Mouse (Mus musculus) layer of hippocampus, adult 8-10 months (tissue): ENCODE results near the gene Dynlt1f. TPM values are rescaled to one million over a fixed set of nuclear protein-coding genes. Genes with fewer than 3 reads are reported as not detected.
"Not testable (repeated sequence)": the region's sequence is repeated elsewhere in the genome, so short reads cannot be mapped to it uniquely, and the experiment has no call there.

Experiments used
- DNase-seq, 2 experiments: peaks; one replicate each; pipeline ENCODE4 v3.0.0; 2022; ENCODE audit warnings: low spot score in 2 of 2
- total RNA-seq, 4 experiments: library from RNA; stranded (reverse); gene quantifications; 2 replicates each; pipeline ENCODE4 v1.2.4; 2022

The Dynlt1f gene
- total RNA-seq, 4 experiments from 2014 or later: 19.8 to 34.2 (median 27.3) TPM

DNA sequence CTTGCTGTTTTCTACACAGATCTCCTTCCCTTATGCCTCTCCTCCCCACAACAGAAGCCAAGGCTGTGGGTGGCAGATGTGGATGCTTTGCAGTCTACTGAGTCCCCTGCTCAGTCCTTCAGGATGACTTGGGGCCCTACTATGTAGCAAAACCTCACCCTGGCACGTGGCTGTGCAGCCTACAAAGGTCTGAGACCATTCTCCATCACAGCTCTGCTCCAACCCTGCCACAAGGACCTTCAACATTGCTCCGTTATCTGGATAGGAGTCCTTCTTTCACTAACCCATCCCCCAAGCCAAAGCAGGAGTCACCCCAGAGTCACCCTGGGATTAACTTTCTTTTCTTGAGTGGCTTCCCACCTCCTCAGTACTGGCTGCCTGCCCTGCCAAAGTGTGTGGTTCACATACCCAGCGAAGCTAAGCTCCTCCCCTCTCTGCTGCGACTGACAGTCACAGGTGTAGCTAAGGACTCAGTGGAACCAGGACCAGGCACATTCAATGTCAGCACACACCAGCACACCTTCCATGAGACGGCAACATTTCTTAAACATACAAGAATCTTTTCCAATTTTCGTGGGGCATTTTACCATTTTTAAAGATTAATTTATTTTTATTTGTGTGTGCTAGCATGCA lies 30.7 kb downstream of the Dynlt1f start:
- DNase-seq: not testable (repeated sequence)

DNA sequence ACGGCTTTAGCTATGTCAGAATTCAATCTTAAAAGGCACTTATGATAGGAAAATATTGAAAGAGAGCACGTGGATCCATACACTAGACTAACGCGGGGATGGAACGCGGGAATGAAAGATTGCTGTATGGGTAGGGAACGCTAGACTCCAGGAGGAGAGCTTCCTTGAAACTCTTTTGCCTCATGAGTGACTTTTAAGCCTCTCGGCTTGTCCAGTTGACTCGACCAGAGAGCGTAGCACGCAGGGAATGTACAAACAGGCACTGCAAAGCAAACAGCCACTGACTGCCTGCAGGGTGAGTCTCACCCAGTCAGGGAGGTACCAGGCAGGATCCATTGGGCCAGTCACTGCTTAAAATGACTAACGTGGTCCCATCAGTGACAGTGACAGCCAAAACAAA lies 33.7 kb downstream of the Dynlt1f start:
- DNase-seq: not testable (repeated sequence)

DNA sequence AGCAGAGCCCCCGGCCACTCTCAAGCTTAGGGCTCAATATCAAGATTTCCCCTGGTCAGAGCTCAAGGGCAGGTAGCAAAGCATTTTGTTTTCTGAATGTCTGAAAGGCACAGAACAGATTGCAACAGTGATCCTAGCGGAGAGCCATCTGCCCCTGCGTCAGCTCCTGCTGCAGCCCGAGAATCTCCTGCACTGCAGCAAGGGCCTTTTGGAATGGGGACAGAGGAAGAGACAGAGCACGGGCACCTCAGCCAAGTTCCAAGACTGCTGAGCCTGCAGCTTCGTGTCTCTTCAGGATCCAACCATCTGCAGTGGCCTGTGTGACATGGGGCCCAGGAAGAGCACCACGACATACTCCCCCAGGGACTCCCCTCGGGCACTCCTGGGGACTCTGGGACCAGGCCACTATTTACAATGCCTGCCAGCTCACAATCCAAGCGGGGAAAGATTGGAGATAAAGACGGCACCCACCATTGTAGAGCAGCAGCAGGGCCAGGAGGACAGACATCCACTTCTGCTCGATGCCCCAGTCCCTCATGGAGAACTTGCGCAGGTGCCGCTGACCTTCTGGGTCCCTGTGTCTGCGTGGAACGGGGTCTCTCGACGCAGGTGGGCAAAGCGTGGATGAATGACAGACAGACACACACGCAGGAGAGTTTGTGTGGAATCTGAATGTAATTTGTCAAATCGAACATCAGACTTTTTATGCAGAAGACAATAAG lies 34.8 kb downstream of the Dynlt1f start:
- DNase-seq: not testable (repeated sequence)

DNA sequence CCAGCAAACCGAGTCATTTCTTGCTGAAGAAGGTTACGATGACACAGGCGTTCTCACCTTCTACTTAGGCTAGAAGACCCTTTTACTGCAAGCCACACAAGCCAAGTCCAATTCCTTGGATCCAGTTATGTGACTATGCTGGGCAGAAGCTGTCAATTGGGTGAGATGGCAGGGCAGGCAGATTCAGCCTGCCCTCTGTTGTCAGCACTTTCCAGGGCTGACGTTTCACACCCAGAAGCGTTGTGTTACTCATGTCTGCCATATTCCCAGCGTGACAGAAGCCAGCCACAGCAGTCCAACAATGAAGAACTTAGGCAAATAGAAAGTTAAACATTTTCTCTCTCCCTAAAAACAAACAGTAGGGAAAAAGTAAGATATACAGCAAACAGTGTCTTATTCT lies 35.7 kb downstream of the Dynlt1f start:
- not testable (repeated sequence) for DNase-seq

GRCm38 (mm10) chr17:6619271-6619670 lies 36.4 kb downstream of the Dynlt1f start:
- DNase-seq: not testable (repeated sequence)

DNA sequence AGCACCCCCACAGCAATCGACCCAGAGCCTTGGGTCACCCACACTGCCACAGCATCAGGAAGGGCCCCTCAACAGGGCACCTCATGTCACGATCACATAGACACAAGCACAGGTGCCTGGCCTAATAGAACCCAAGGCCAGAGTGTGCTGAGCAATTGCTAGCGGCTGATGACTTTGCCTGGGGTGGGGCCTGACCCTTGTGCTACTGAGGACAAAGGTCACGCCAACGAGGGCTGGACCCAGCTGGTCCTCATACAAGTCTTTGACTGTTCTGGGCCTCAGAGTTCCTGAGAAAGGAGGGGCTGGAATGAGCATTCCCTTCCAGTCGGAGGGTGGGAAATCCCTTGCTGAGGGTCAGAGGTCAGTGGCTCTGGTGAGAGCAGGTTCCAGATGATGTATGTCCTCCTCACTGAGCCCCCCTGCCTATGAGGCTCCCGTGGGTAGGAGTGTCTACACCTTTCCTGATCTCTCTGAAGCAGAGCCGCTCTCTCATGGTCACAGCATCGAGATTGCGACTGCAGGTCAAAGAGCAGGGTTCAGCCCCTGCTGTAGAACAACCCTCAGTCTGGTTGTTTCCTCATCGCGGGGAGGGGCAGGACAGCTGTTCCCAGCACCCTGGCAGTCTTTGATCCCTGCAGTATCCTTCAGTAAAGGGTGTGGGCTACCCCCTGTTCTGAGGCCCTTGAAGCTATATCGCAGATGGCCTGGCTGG lies 37.9 kb downstream of the Dynlt1f start:
- DNase-seq: not testable (repeated sequence)

DNA sequence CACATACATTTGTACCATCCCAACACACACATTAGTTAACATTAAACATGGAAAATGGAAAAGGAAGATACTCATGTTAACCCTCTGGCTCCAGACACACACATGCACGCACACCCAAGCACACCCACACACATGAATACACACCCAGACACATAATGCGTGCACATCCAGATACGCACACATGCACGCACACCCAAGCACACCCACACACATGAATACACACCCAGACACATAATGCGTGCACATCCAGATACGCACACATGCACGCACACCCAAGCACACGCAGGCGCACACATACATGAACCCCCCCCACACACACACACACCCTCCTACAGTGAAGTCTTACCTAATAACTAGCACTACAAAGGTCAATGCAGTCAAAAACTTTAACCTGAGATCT lies 39.0 kb downstream of the Dynlt1f start:
- DNase-seq: not testable (repeated sequence)

- DNase-seq: not testable (repeated sequence)
Observed at GRCm38 (mm10) chr17:6614316-6614715, 41.4 kb downstream of the Dynlt1f start.

GRCm38 (mm10) chr17:6613524-6613923 lies 42.2 kb downstream of the Dynlt1f start:
- DNase-seq: not testable (repeated sequence)

DNA sequence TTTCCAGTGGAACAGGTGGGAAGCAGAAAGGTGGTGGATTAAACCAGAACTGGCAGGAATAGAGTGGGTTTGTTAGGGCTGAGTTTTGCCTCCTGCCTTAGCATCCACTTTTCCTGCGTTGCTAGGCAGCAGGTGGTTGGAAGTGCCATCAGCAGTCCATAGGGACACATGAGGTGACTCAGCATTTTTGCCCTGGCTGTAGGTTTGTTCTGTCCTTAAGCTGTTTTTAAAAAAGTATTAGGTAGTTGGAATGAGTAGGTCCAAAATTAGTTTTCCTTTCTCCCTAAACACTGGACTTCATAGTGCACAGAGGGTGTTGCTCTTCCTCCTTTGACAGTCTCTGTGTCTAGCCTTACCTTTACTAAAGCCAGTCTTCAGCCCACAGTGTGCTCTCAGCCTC lies 50.4 kb downstream of the Dynlt1f start:
- DNase-seq: not testable (repeated sequence)

GRCm38 (mm10) chr17:6602205-6602604 lies 53.5 kb downstream of the Dynlt1f start:
- not testable (repeated sequence) for DNase-seq

- DNase-seq: peak in 1 of 2 experiments; percentile 30
Observed at GRCm38 (mm10) chr17:6601204-6601911, 54.3 kb downstream of the Dynlt1f start, which contains the start of gene Dynlt1c. Gene Dynlt1c, plus strand, starts transcription at chr17:6601671.

GRCm38 (mm10) chr17:6600216-6600911 lies 55.3 kb downstream of the Dynlt1f start:
- not testable (repeated sequence) for DNase-seq

- not testable (repeated sequence) for DNase-seq
Observed at GRCm38 (mm10) chr17:6598356-6598755, 57.3 kb downstream of the Dynlt1f start.

Other genes starting within 250 kb of the Dynlt1f start
- 10 to 100 TPM; 26.7 to 45.8 (median 38.9) TPM for gene Dynlt1b, start 225.8 kb downstream of the Dynlt1f start, total RNA-seq
- gene Dynlt1c, start 54.2 kb downstream of the Dynlt1f start, total RNA-seq: 10 to 100 TPM; 15.7 to 29.3 (median 18.3) TPM
- gene Sytl3, start 3.2 kb upstream of the Dynlt1f start, total RNA-seq: under 1 TPM in 2 of 4 experiments, not detected in 2; 0.25 to 0.79 TPM
- gene Ezr, start 126.9 kb upstream of the Dynlt1f start, total RNA-seq: 10 to 100 TPM; 37.3 to 59.3 (median 44.4) TPM